10 mouse cellular contexts compared by ENCODE assay signal in the genomic region with DNA sequence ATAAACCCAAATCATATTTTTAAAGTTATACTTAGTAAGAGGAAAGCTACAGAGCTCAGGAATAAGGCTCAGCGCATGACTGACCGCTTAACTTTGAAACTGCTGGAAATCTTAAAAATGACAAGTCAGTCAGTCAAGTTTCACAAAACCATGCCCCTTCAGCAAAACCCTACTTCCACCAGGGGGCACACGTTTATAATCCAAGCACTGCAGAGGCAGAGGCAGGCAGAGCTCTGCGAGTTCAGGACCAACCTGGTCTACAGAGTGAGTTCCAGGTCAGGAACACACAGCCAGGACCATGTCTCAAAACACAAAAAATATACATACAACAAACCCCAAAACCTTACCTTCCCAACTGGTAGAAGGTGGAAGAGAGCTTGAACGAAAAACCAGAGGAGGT. TPM values are rescaled to one million over a fixed set of nuclear protein-coding genes. Genes with fewer than 3 reads are reported as not detected.
DNase-seq lines count a peak whose midpoint lies in the region; ATAC-seq and TF ChIP-seq lines count a peak whose summit lies in the region.
"Had no signal": no experiment of that assay in that cellular context is flagged by ENCODE, and none has a peak within 500 bp of the region (broad histone marks: within the 10 kb centered on the region; RNA-seq: fewer than 3 reads in every experiment).

No protein-coding gene starts in this region.

- TF ChIP-seq CTCF in MEL (IDR thresholded peaks at IDR 0.05 in 2 of 3, conservative IDR thresholded peaks at IDR 0.05 in 1 of 3; ENCODE audit: control insufficient read depth in 1 of 3, insufficient read depth in 1 of 3, low read depth in 2 of 3, low read length in 3 of 3, poor library complexity in 1 of 3, severe bottlenecking in 1 of 3), result peak in 2 of 3 experiments; percentile 32 to 42; a peak in 4 of 6 replicates

- no peaks in the 10 kb centered on the region for H3K4me1 ChIP-seq in MEL (ENCODE audit: control insufficient read depth in 1 of 2, insufficient read depth in 2 of 2, low read length in 2 of 2)
- peaks cover 2% of the 10 kb centered on the region; the same call in 1 of the 2 replicates for H3K4me1 ChIP-seq in forebrain, embryonic 16.5 days (replicated peaks; ENCODE audit: control insufficient read depth, insufficient read depth, low read length)
- H3K4me1 ChIP-seq: neural tube, embryonic 15.5 days had no signal

- H3K79me2 ChIP-seq in MEL (ENCODE audit: control insufficient read depth, insufficient read depth, low read length, poor library complexity), result peaks cover 2% of the 10 kb centered on the region; the same call in 1 of the 2 replicates

- 91% methylated on average over 5 of the region's 5 CpGs for WGBS in forebrain, embryonic 16.5 days

- peaks cover 0 to 22% of the 10 kb centered on the region in 2 experiments; a peak in 2 of 4 replicates for H3K36me3 ChIP-seq in MEL (ENCODE audit: control insufficient read depth in 1 of 2, insufficient read depth in 2 of 2, low read length in 2 of 2)
- peaks cover 24% of the 10 kb centered on the region for H3K36me3 ChIP-seq in forebrain, embryonic 16.5 days (ENCODE audit: control insufficient read depth, insufficient read depth)

- no peak overlapping the region for H3K4me2 ChIP-seq in forebrain, embryonic 16.5 days (ENCODE audit: low read length)
- H3K4me2 ChIP-seq: neural tube, embryonic 15.5 days had no signal

- no peak overlapping the region for H3K9ac ChIP-seq in MEL (ENCODE audit: control insufficient read depth, low read depth, low read length, poor library complexity, severe bottlenecking)
- no peak overlapping the region for H3K9ac ChIP-seq in forebrain, embryonic 16.5 days (replicated peaks; ENCODE audit: low read depth, low read length)
- H3K9ac ChIP-seq: neural tube, embryonic 15.5 days had no signal

- TF ChIP-seq RAD21 in MEL (IDR thresholded peaks at IDR 0.05; ENCODE audit: low read depth, low read length), result no peak

- TF ChIP-seq POLR2A in MEL (IDR thresholded peaks at IDR 0.05; ENCODE audit: control insufficient read depth in 1 of 2, insufficient read depth in 1 of 2, low read depth in 1 of 2, low read length in 2 of 2, poor library complexity in 1 of 2), result no peak

- no peak for ATAC-seq in forebrain, embryonic 16.5 days

- no peaks in the 10 kb centered on the region for H3K9me3 ChIP-seq in MEL (replicated peaks; ENCODE audit: insufficient read depth, low read length)
- no peaks in the 10 kb centered on the region for H3K9me3 ChIP-seq in forebrain, embryonic 16.5 days (ENCODE audit: control insufficient read depth, low read length)
- H3K9me3 ChIP-seq: neural tube, embryonic 15.5 days had no signal

- no peaks in the 10 kb centered on the region for H3K27me3 ChIP-seq in MEL (ENCODE audit: control insufficient read depth in 1 of 2, insufficient read depth in 2 of 2, low read length in 2 of 2)
- H3K27me3 ChIP-seq in forebrain, embryonic 16.5 days (replicated peaks; ENCODE audit: control insufficient read depth, insufficient read depth, low read length), result no peaks in the 10 kb centered on the region
- H3K27me3 ChIP-seq: neural tube, embryonic 15.5 days had no signal

- H3K27ac ChIP-seq in MEL (ENCODE audit: control insufficient read depth, low read depth, low read length), result no peak overlapping the region
- no peak overlapping the region for H3K27ac ChIP-seq in forebrain, embryonic 16.5 days (ENCODE audit: low read length)
- H3K27ac ChIP-seq: neural tube, embryonic 15.5 days had no signal

- TF ChIP-seq EP300 in MEL (IDR thresholded peaks at IDR 0.05; ENCODE audit: low read depth in 1 of 2, low read length in 2 of 2), result no peak

- peak; percentile 17 to 64 for DNase-seq in kidney, postnatal 36 days
- DNase-seq in kidney, postnatal 14 days, result no peak
- peak; percentile 34 for DNase-seq in MEL (ENCODE audit: low read depth, low spot score)
- peak; percentile 48 for DNase-seq in lung, postnatal 10 days
- DNase-seq in thymus, postnatal 10 days (ENCODE audit: low spot score in 2 of 2), result peak; percentile 58 to 75
- DNase-seq in Muller cell, postnatal 12 days (ENCODE audit: inconsistent ontology term), result no peak
- DNase-seq in gastrocnemius, adult 8-10 months (ENCODE audit: low spot score in 2 of 2), result no peak
- DNase-seq: gastrocnemius, postnatal 14 days had no signal

- no peak overlapping the region for H3K4me3 ChIP-seq in MEL (ENCODE audit: control insufficient read depth in 1 of 2, insufficient read depth in 1 of 2, low read depth in 2 of 2, low read length in 2 of 2)
- no peak overlapping the region for H3K4me3 ChIP-seq in forebrain, embryonic 16.5 days (replicated peaks; ENCODE audit: low read length)
- H3K4me3 ChIP-seq: neural tube, embryonic 15.5 days had no signal

TF ChIP-seq in MEL, 35 proteins besides CTCF, POLR2A, EP300 and RAD21:
- no peak for TF ChIP-seq ETS1 (IDR thresholded peaks at IDR 0.05; ENCODE audit: low read depth, low read length)
- TF ChIP-seq MYB (IDR thresholded peaks at IDR 0.05; ENCODE audit: low read depth, low read length), result no peak
- TF ChIP-seq MEF2A (IDR thresholded peaks at IDR 0.05; ENCODE audit: extremely low read depth, insufficient replicate concordance, low read depth, low read length, poor library complexity, severe bottlenecking), result no peak
- peak; percentile 31 for TF ChIP-seq SMC3 (IDR thresholded peaks at IDR 0.05; ENCODE audit: low read depth, low read length)
- TF ChIP-seq ZC3H11A (IDR thresholded peaks at IDR 0.05; ENCODE audit: low read depth, low read length), result no peak
- TF ChIP-seq TAL1 (IDR thresholded peaks at IDR 0.05; ENCODE audit: low read length), result no peak

RNA-seq across cellular contexts. Expression of gene Lbr, which starts 14.5 kb away (rescaled TPM):
- 106 and 111 TPM in 2 replicates for total RNA-seq in MEL (2012; rRNA removed)
- 100 to 1,000 TPM in 1 of 2 experiments, not detected in 1; 120 TPM for polyA plus RNA-seq in MEL (2012; ENCODE audit: insufficient read depth in 1 of 2, insufficient read length in 2 of 2, low read depth in 1 of 2, low replicate concordance in 2 of 2, missing spikeins in 1 of 2)
- 51.2 and 60.6 TPM in 2 replicates for polyA plus RNA-seq in forebrain, embryonic 16.5 days (2015; fragmentation: Nextera tagmentation; extraction: Ambion mirVana)
- 10 to 100 TPM; 20.4 to 23.4 (median 23.0) TPM for total RNA-seq in gastrocnemius, adult 8-10 months (2022)

Comparison
In these comparisons a context has a peak if more than half of its experiments do, and no peak if none do; other contexts are left out.
1. DNase-seq: peak in kidney, postnatal 36 days (2 of 2), MEL (single experiment), lung, postnatal 10 days (single experiment) and thymus, postnatal 10 days (2 of 2); none in kidney, postnatal 14 days (single experiment), Muller cell, postnatal 12 days (single experiment) and gastrocnemius, adult 8-10 months (0 of 2).